Mouse (Mus musculus) MEL (cell line): Measurements from ENCODE around the gene Zfpm1. TPM values are rescaled to one million over a fixed set of nuclear protein-coding genes. Genes with fewer than 3 reads are reported as not detected.

Experiments
- DNase-seq: peaks from one replicate; pipeline ENCODE4 v3.0.0; 2011; ENCODE audit warnings: low read depth, low spot score
- H3K27ac ChIP-seq: 2 replicates; pipeline ENCODE4 v1.5.1; 2012; ENCODE audit warnings: low read depth, mild to moderate bottlenecking, control low read depth, low read length, moderate library complexity; ENCODE audit not compliant: control insufficient read depth
- H3K27me3 ChIP-seq, 2 experiments: fragments of 150-350 bp in 1 of 2; sonication (generic) in 1 of 2; 2 replicates each; pipeline ENCODE4 v1.6.1; 2012; ENCODE audit warnings: low read length in 2 of 2, mild to moderate bottlenecking in 2 of 2, improper control_type of control experiment in 1 of 2, moderate library complexity in 1 of 2; ENCODE audit not compliant: insufficient read depth in 2 of 2, control insufficient read depth in 1 of 2
- H3K36me3 ChIP-seq, 2 experiments: 2 replicates each; pipeline ENCODE4 v1.6.1; 2012 to 2014; ENCODE audit warnings: low read length in 2 of 2, improper control_type of control experiment in 1 of 2, inconsistent platforms in 1 of 2, mild to moderate bottlenecking in 1 of 2; ENCODE audit not compliant: insufficient read depth in 2 of 2, control insufficient read depth in 1 of 2
- H3K4me1 ChIP-seq, 2 experiments: fragments of 150-350 bp in 1 of 2; sonication (generic) in 1 of 2; 2 replicates each; pipeline ENCODE4 v1.6.1; 2012; ENCODE audit warnings: low read length in 2 of 2, improper control_type of control experiment in 1 of 2, mild to moderate bottlenecking in 1 of 2; ENCODE audit not compliant: insufficient read depth in 2 of 2, control insufficient read depth in 1 of 2
- H3K4me3 ChIP-seq, 2 experiments: fragments of 150-350 bp in 1 of 2; sonication (generic) in 1 of 2; 2 replicates each; pipeline ENCODE4 v1.5.1; 2012; ENCODE audit warnings: low read depth in 2 of 2, low read length in 2 of 2, mild to moderate bottlenecking in 2 of 2, moderate library complexity in 2 of 2, control low read depth in 1 of 2, improper control_type of control experiment in 1 of 2; ENCODE audit not compliant: control insufficient read depth in 1 of 2, insufficient read depth in 1 of 2
- H3K79me2 ChIP-seq: 2 replicates; pipeline ENCODE4 v1.6.1; 2012; ENCODE audit warnings: mild to moderate bottlenecking, low read length, moderate library complexity; ENCODE audit not compliant: control insufficient read depth, poor library complexity, insufficient read depth
- H3K9ac ChIP-seq: 2 replicates; pipeline ENCODE4 v1.6.1; 2012; ENCODE audit warnings: low read depth, mild to moderate bottlenecking, control low read depth, low read length, moderate library complexity; ENCODE audit not compliant: control insufficient read depth, poor library complexity, severe bottlenecking
- H3K9me3 ChIP-seq: fragments of 150-350 bp; sonication (generic); replicated peaks from 2 replicates; pipeline ENCODE4 v1.6.1; 2012; ENCODE audit warnings: mild to moderate bottlenecking, low read length, improper control_type of control experiment, moderate library complexity; ENCODE audit not compliant: insufficient read depth
- BHLHE40 ChIP-seq: IDR thresholded peaks from 2 replicates; pipeline ENCODE4 v1.6.1; 2012; ENCODE audit warnings: low read depth, mild to moderate bottlenecking, inconsistent platforms, low read length, improper control_type of control experiment, borderline replicate concordance
- CTCF ChIP-seq, 3 experiments: IDR thresholded peaks in 2 of 3; conservative IDR thresholded peaks in 1 of 3; 2 replicates each; pipeline ENCODE4 v1.5.1; 2011 to 2012; ENCODE audit warnings: low read length in 3 of 3, low read depth in 2 of 3, mild to moderate bottlenecking in 2 of 3, improper control_type of control experiment in 1 of 3, inconsistent platforms in 1 of 3, mixed read lengths in 1 of 3, moderate library complexity in 1 of 3; ENCODE audit not compliant: control insufficient read depth in 1 of 3, insufficient read depth in 1 of 3, poor library complexity in 1 of 3, severe bottlenecking in 1 of 3
- HCFC1 ChIP-seq: IDR thresholded peaks from 2 replicates; pipeline ENCODE4 v1.6.1; 2012; ENCODE audit warnings: low read depth, mild to moderate bottlenecking, inconsistent platforms, low read length, improper control_type of control experiment, moderate library complexity
- MAFK ChIP-seq: IDR thresholded peaks from 2 replicates; pipeline ENCODE4 v1.6.1; 2011; ENCODE audit warnings: low read depth, mild to moderate bottlenecking, low read length, improper control_type of control experiment, borderline replicate concordance
- MAZ ChIP-seq: IDR thresholded peaks from 2 replicates; pipeline ENCODE4 v1.6.1; 2012; ENCODE audit warnings: low read depth, mild to moderate bottlenecking, inconsistent platforms, low read length, improper control_type of control experiment
- MXI1 ChIP-seq: IDR thresholded peaks from 2 replicates; pipeline ENCODE4 v1.6.1; 2011; ENCODE audit warnings: mild to moderate bottlenecking, low read depth, low read length, improper control_type of control experiment
- MYC ChIP-seq: IDR thresholded peaks from 2 replicates; pipeline ENCODE4 v1.6.1; 2011; ENCODE audit warnings: low read depth, mild to moderate bottlenecking, low read length, improper control_type of control experiment, moderate library complexity
- POLR2AphosphoS2 ChIP-seq: IDR thresholded peaks from 2 replicates; pipeline ENCODE4 v1.6.1; 2011; ENCODE audit warnings: low read length, improper control_type of control experiment
- POLR2AphosphoS5 ChIP-seq: IDR thresholded peaks from 2 replicates; pipeline ENCODE4 v1.6.1; 2012; ENCODE audit warnings: low read depth, borderline replicate concordance, mild to moderate bottlenecking, inconsistent platforms, low read length, moderate library complexity, mixed read lengths
- RAD21 ChIP-seq: IDR thresholded peaks from 2 replicates; pipeline ENCODE4 v1.6.1; 2011; ENCODE audit warnings: mild to moderate bottlenecking, low read depth, low read length, improper control_type of control experiment
- SMC3 ChIP-seq: IDR thresholded peaks from 2 replicates; pipeline ENCODE4 v1.6.1; 2011; ENCODE audit warnings: low read depth, low read length, improper control_type of control experiment
- TCF12 ChIP-seq: IDR thresholded peaks from 2 replicates; pipeline ENCODE4 v1.6.1; 2014; ENCODE audit warnings: low read depth, mild to moderate bottlenecking, inconsistent platforms, low read length, improper control_type of control experiment, moderate library complexity
- ZC3H11A ChIP-seq: IDR thresholded peaks from 2 replicates; pipeline ENCODE4 v1.6.1; 2012; ENCODE audit warnings: low read depth, mild to moderate bottlenecking, inconsistent platforms, low read length, improper control_type of control experiment
- polyA plus RNA-seq, 2 experiments: library from polyadenylated mRNA; stranded (reverse) in 1 of 2; unstranded in 1 of 2; fragments of >175 nt in 1 of 2; fragments of >200 nt in 1 of 2; gene quantifications; 2 replicates each; pipeline versions ENCODE4 v1.2.1 to v1.2.4; 2012; ENCODE audit warnings: low replicate concordance in 2 of 2, low read depth in 1 of 2; ENCODE audit not compliant: insufficient read length in 2 of 2, insufficient read depth in 1 of 2, missing spikeins in 1 of 2
- total RNA-seq: library from RNA; depleted of rRNA; stranded (reverse); fragments of 300-350 nt; gene quantifications from 2 replicates; pipeline ENCODE4 v1.2.3, GENCODE M21; 2012

The Zfpm1 gene
- total and polyA plus RNA-seq, 3 experiments = 133 to 343 (median 260) TPM

DNA sequence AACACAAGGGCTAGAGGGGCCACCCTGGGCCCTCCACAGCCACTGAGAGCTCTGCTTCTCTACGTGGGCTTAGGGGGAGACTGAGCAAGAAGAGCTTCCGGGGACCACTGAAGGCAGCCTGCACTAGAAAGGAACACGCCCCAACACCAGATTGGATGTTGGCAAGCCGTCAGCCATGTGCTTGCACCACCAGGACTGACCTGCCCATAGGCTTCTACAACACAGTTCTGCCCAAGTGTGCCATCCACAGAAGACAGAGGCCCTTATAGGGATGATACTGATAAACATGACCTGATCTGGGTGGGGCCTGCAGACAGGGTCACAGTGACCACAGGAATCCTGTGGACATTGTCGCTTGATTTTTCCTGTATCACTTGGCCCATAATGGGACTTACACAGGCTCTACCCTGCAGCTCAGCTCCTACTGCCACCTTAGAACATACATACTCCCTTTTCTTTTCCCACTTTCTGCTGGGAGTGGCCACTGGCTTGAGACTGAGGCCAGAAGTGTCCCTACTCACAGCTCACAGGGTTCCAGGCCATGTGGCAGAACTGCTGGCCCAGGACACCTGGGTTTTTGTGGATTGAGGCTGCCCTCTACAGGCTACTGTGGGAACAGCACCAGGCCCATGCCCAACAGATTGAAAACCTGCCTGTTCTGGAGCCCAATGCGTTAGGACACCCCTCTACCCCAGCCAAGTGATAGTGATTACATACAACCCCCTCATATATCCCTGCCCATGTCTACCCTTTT, 51.0 kb downstream of the Zfpm1 start:
- TF ChIP-seq POLR2AphosphoS2 (peak; percentile 29; the same call in 1 of the 2 replicates), MXI1 (peak; percentile 40; the same call in 1 of the 2 replicates), TCF12 (0 out of 2 replicates have a peak, but pooled peaks have one; percentile 8), RAD21 (peak; percentile 88), MYC (peak; percentile 80), BHLHE40 (no peak), CTCF (IDR thresholded peaks at IDR 0.05 in 2 of 3, conservative IDR thresholded peaks at IDR 0.05 in 1 of 3; ENCODE audit: control insufficient read depth in 1 of 3, insufficient read depth in 1 of 3, low read depth in 2 of 3, low read length in 3 of 3, poor library complexity in 1 of 3, severe bottlenecking in 1 of 3) (peak; percentile 83 to 84 (median 84)), ZC3H11A (peak; percentile 82), MAZ (no peak), MAFK (no peak), SMC3 (peak; percentile 76)
- no peaks in the 10 kb centered on the region for H3K27me3 ChIP-seq
- H3K4me1 ChIP-seq = peaks cover 0 to 3% of the 10 kb centered on the region in 2 experiments; a peak in 1 of 4 replicates
- no peak overlapping the region for H3K4me3 ChIP-seq
- peaks cover 7 to 34% of the 10 kb centered on the region in 2 experiments for H3K36me3 ChIP-seq
- H3K79me2 ChIP-seq = no peaks in the 10 kb centered on the region
- H3K27ac ChIP-seq = no peak overlapping the region
- H3K9ac ChIP-seq = no peak overlapping the region
- peak; percentile 70 for DNase-seq
- H3K9me3 ChIP-seq = no peaks in the 10 kb centered on the region

DNA sequence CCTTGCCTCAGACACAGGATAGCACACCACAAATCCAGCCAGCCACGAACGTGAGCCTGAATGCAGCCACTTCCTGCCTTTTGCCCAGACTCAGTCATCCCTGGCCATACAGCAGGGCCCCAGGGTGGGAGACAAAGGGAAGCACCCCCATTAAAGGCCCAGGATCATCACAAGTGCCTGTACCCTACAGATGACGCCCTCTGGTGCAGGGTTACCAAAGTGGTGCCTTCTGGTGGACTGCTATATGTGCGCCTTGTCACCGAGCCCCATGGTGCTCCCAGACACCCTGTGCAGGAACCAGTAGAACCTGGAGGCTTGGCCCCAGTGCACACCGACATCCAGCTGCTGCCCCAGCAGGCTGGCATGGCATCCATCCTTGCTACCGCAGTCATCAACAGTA, 51.6 kb downstream of the Zfpm1 start:
- H3K9ac ChIP-seq = no peak overlapping the region
- H3K36me3 ChIP-seq = peaks cover 7 to 31% of the 10 kb centered on the region in 2 experiments
- no peaks in the 10 kb centered on the region for H3K79me2 ChIP-seq
- no peaks in the 10 kb centered on the region for H3K9me3 ChIP-seq
- peak; percentile 8 for DNase-seq
- peaks cover 0 to 3% of the 10 kb centered on the region in 2 experiments; a peak in 1 of 4 replicates for H3K4me1 ChIP-seq
- no peak overlapping the region for H3K4me3 ChIP-seq
- H3K27me3 ChIP-seq = no peaks in the 10 kb centered on the region
- TF ChIP-seq POLR2AphosphoS5 = 0 out of 2 replicates have a peak, but pooled peaks have one; percentile 36
- TF ChIP-seq HCFC1 = no peak
- H3K27ac ChIP-seq = no peak overlapping the region
